ENCODE assay signal across 26 mouse cellular contexts in genomic region chr8:57076995-57077394, GRCm38 (mm10).
"Had no signal": no experiment of that assay in that cellular context is flagged by ENCODE, and none has a peak within 500 bp of the region (broad histone marks: within the 10 kb centered on the region; RNA-seq: fewer than 3 reads in every experiment).

No protein-coding gene starts in this region.

- DNase-seq: gastrocnemius, adult 2 months; gastrocnemius, postnatal 10 days; gastrocnemius, postnatal 25 days; heart, adult 2 months; heart, postnatal 10 days; heart, postnatal 4 days; kidney, adult 18-20 months; kidney, adult 9 months; kidney, postnatal 14 days; kidney, postnatal 36 days; layer of hippocampus, adult 9-11 months; layer of hippocampus, postnatal 36 days; left cerebral cortex, postnatal 4 days had no signal

- H3K4me1 ChIP-seq: hindbrain, embryonic 10.5 days; hindbrain, embryonic 12.5 days; intestine, embryonic 15.5 days; kidney, embryonic 15.5 days; limb, embryonic 13.5 days; limb, embryonic 15.5 days; liver, embryonic 12.5 days had no signal

- ATAC-seq: hindbrain, embryonic 16.5 days; inflammation-experienced regulatory T-cells, adult 6 months; intestine, embryonic 15.5 days; intestine, postnatal 0 days; liver, embryonic 12.5 days had no signal

- H3K27me3 ChIP-seq: hindbrain, embryonic 12.5 days; intestine, embryonic 15.5 days; kidney, embryonic 15.5 days; limb, embryonic 13.5 days; limb, embryonic 15.5 days; liver, embryonic 12.5 days had no signal

- H3K9ac ChIP-seq: hindbrain, embryonic 12.5 days; hindbrain, embryonic 14.5 days; intestine, embryonic 15.5 days; kidney, embryonic 15.5 days; limb, embryonic 13.5 days; limb, embryonic 15.5 days; liver, embryonic 12.5 days had no signal

- H3K9me3 ChIP-seq: hindbrain, embryonic 10.5 days; hindbrain, embryonic 12.5 days; intestine, embryonic 15.5 days; kidney, embryonic 15.5 days; limb, embryonic 13.5 days; limb, embryonic 15.5 days; liver, embryonic 12.5 days had no signal

- H3K4me2 ChIP-seq: heart, embryonic 11.5 days; hindbrain, embryonic 12.5 days; hindbrain, embryonic 14.5 days; intestine, embryonic 15.5 days; kidney, embryonic 15.5 days; limb, embryonic 13.5 days; limb, embryonic 15.5 days; liver, embryonic 12.5 days had no signal

- H3K4me3 ChIP-seq: gastrocnemius, adult 2 months; heart, adult 2 months; hindbrain, embryonic 10.5 days; hindbrain, embryonic 12.5 days; intestine, embryonic 15.5 days; kidney, embryonic 15.5 days; limb, embryonic 13.5 days; limb, embryonic 15.5 days; liver, embryonic 12.5 days had no signal

- H3K36me3 ChIP-seq: hindbrain, embryonic 10.5 days; hindbrain, embryonic 12.5 days; intestine, embryonic 15.5 days; kidney, embryonic 15.5 days; limb, embryonic 13.5 days; limb, embryonic 15.5 days; liver, embryonic 12.5 days had no signal

- H3K27ac ChIP-seq: gastrocnemius, adult 2 months; heart, adult 2 months; hindbrain, embryonic 10.5 days; hindbrain, embryonic 12.5 days; hindbrain, embryonic 14.5 days; intestine, embryonic 15.5 days; kidney, embryonic 15.5 days; kidney, postnatal 0 days; limb, embryonic 13.5 days; limb, embryonic 15.5 days; liver, embryonic 12.5 days had no signal
